Mouse (Mus musculus) spleen, embryonic (tissue): Measurements from ENCODE around the gene Ak1.

Experiments
- CTCF ChIA-PET: fragments of 350-600 bp; sonication (Branson Sonifier 250); formaldehyde crosslinking; loops from one replicate; lab custom pipeline; 2022; lab: Charles Lee

The Ak1 gene

DNA sequence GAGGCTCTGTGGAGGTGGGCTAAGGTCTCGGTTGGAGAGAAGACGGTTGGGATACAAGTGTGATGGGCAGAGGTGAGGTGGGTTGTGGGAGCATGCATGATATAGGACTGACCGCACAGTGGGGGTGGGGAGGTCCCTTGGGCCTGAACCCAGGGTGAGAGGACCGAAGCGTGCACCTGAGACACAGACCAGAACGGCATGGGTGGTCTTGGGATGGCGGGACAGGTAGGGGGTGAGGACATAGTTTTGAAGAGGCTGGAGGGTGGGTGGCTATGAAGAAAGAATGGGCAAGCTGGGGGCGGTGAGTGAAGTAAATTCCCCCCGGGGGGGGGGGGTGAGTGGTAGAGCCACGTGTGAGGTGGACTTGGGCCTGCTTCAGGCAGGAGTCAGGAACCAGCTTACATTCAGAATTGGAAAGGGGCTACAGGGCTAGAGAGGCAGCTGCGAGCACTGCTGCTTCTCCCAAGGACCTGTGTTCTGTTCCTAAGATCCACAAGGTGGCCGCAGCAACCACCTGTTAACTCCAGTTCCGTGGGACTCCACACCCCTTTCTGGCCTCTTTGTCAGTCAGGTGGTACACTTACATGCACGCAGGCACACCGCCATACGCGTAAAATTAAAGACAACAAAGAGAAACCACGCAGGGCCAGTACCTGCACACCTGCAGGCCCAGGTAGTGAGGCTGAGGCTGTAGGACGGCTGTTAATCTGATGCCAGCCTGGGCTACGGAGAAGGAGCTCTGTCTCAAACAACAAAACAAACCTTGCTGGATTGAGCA lies 5.9 kb downstream of the Ak1 start:
- CTCF ChIA-PET = no interaction called here

- CTCF ChIA-PET = no interaction called here
Observed at GRCm38 (mm10) chr2:32628044-32628550, 6.5 kb downstream of the Ak1 start.

- CTCF ChIA-PET = interaction anchor here (0.6 kb wide), 1 partner anchor 18 kb away, joined by 3 read pairs; no protein-coding TSS in a partner anchor
Observed at GRCm38 (mm10) chr2:32628729-32629128, 7.2 kb downstream of the Ak1 start.

GRCm38 (mm10) chr2:32629276-32629976 lies 7.9 kb downstream of the Ak1 start:
- CTCF ChIA-PET = interaction anchor here (0.6 to 1.0 kb wide), 2 partner anchors 10 to 18 kb away, joined by 3 to 4 read pairs; no protein-coding TSS in a partner anchor

- CTCF ChIA-PET = interaction anchor here (1.0 kb wide), 1 partner anchor 10 kb away, joined by 4 read pairs; no protein-coding TSS in a partner anchor
Observed at GRCm38 (mm10) chr2:32630036-32630435, 8.5 kb downstream of the Ak1 start.

GRCm38 (mm10) chr2:32631046-32631445 lies 9.5 kb downstream of the Ak1 start:
- CTCF ChIA-PET = no interaction called here

DNA sequence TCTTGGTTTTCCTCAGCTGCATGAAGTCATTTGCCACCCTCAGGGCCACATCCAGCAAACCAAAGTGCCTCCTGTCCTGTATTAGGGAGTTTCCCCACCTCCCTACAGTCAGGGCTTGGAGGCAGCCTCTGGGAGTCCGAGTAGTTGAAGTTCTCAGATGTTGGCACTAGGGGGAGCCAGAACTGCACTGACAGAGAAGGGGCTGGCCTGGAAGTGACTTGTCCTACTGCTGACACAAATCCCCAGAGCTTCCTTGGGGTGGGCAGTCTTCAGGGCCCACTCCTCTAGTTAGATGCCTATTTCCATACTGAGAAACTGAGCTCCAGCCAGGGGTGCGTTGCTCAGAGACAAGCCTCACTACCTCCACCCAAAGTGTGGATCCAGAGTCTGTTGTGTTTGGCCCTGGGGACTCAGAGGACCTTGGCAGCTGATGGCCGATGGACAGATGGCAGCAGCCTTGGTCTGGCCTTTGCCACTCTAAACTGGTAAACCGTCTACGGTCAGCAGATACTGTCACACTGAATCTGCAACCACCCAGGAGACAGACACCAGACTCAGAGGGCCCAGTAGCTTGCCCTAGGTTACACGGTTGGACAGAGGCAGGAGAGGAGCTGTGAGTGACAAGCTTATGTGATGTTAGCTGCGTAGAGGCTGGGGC lies 10.3 kb downstream of the Ak1 start:
- CTCF ChIA-PET = interaction anchor here (0.6 to 1.0 kb wide), 2 partner anchors 58 to 61 kb away, joined by 4 to 5 read pairs; no protein-coding TSS in a partner anchor

- CTCF ChIA-PET = no interaction called here
Observed at GRCm38 (mm10) chr2:32633660-32634059, 12.1 kb downstream of the Ak1 start.

- CTCF ChIA-PET = interaction anchor here (0.6 to 1.0 kb wide), 3 partner anchors 55 to 145 kb away, joined by 3 read pairs; no protein-coding TSS in a partner anchor
Observed at GRCm38 (mm10) chr2:32634277-32635105, 12.9 kb downstream of the Ak1 start.

DNA sequence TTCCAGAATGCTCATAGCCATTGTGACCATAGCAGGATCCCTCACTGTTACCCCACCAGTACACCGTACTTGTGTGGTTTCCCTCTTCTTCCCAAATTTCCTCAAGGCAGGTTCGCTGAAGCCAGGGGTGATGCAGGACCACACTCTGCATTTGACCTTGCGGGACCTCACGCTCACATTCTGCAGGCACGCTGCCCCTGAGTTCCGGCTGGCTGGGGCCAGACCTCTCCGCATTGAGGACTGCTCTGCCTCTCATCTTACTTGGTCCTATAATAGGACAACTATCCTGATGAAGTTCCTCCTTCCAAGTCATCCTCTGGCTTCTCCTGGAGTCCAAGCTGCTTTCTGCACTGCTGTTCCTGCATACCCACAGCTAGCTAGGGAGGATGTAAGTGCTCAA lies 15.1 kb downstream of the Ak1 start:
- CTCF ChIA-PET = interaction anchor here (0.6 kb wide), 1 partner anchor 901 kb away, joined by 3 read pairs; no protein-coding TSS in a partner anchor

GRCm38 (mm10) chr2:32637778-32638281 lies 16.3 kb downstream of the Ak1 start:
- CTCF ChIA-PET = interaction anchor here (0.6 kb wide), 2 partner anchors 134 to 938 kb away, joined by 3 to 4 read pairs; no protein-coding TSS in a partner anchor

GRCm38 (mm10) chr2:32639632-32640031 lies 18.1 kb downstream of the Ak1 start:
- CTCF ChIA-PET = no interaction called here

- CTCF ChIA-PET = no interaction called here
Observed at GRCm38 (mm10) chr2:32640550-32641051, 19.0 kb downstream of the Ak1 start.

GRCm38 (mm10) chr2:32641810-32642209 lies 20.3 kb downstream of the Ak1 start:
- CTCF ChIA-PET = no interaction called here

DNA sequence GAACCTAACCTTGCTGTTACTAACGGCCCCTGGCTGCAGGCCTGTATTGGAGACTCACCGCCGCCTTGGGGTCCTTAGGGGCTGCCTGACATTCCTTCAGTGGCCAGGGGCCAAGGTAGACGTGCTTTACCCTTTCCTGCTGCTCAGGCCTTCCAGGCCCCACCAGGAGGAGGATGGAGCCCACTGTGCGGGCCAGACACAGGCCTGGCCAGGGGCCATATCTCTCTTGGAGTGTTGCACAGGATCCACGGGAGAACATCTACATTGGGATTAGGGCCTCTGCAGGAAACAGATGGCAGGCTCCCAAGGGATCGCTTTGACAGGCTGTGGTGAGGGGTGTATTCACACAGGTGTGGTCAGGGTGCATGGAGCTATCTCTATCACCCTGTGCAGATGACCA lies 21.3 kb downstream of the Ak1 start:
- CTCF ChIA-PET = no interaction called here

- CTCF ChIA-PET = no interaction called here
Observed at GRCm38 (mm10) chr2:32644083-32644482, 22.5 kb downstream of the Ak1 start.

DNA sequence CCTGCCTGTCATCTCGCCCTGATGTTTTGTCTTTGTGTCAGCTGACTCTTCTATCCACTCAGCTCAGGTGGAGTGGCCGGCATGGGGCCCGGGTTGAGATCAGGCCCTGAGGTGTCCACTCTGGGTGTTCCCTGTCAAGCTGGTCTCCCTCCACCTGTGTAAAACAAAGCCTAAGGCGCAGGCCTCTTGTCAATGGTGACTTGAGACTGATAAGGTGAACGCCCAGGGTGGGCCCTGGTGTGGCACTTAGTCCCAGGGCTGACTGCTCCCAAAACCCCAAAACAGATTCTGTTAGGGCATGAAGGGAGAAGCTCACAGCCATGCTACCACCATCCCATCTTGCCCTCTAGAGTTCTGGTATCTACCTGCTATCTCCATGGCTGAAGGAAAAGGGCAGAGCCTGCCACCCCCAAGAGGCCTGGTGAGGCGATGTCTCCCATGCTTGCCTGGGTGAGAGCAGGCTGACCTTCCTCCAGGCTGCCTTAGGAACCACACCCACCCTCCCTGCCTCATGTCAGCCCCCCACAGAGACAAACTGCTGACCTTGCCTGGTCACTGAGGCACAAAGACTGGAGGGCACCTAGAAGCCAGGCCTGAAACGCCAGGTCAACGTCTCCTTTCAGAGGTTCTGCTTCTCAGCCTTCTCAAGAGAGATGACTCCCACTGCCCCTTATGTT lies 23.4 kb downstream of the Ak1 start:
- CTCF ChIA-PET = no interaction called here

- CTCF ChIA-PET = no interaction called here
Observed at GRCm38 (mm10) chr2:32645647-32646046, 24.1 kb downstream of the Ak1 start.

- CTCF ChIA-PET = interaction anchor here (0.6 kb wide), 1 partner anchor 18 kb away, joined by 3 read pairs; no protein-coding TSS in a partner anchor
Observed at GRCm38 (mm10) chr2:32646379-32647056, 25.0 kb downstream of the Ak1 start, which contains the start of gene Eng. TSS of gene Eng (plus strand) at chr2:32646595.
